Mouse (Mus musculus) fibroblast of lung, adult 2 months (primary cell): ENCODE data around the gene Vamp1.

Experiments
- DNase-seq: peaks from one replicate; pipeline ENCODE4 v3.0.0-alpha.2; 2011; ENCODE audit warnings: low read depth

The Vamp1 gene

GRCm38 (mm10) chr6:125213129-125213528 is 2.2 kb upstream of the Vamp1 start:
- no peak for DNase-seq

DNA sequence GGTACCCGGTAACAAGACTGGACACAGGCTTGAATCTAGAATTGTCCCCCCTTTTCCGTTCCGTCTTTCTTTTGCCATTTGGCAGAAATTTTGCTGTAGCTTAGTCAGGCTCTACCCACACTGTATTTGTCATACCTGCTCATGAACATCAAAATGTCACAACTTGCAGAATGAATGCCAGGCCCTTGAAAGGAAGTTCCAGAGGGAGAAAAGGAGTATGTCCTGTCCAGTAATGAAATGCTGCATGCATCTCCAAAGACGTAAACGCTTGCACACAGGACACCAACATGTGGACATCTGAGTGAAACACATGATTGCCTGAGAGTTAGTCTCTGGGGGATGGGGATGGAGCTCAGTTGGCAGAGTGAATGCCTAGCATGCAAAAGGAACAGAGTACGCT is 1.6 kb upstream of the Vamp1 start:
- no peak for DNase-seq

DNA sequence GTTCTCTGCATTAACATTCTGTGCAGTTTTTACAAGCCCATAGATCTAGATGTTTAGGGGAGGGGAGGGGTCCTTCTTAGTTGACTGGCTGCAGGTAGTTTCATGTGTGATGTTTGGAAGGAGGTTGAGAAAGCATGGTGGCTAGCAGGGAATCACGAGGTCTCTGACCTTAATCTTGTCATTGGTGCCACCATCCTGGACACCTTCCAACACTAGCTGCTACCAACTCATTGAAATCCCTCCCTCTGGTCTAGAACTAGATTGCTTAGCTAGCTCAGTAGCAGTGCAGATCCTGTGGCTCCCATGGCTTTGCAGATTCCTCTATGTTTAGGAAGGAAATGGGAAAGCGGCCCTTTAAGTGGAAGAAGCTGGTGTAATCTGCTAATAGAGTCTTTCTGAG is 1.5 kb downstream of the Vamp1 start:
- DNase-seq, result no peak

GRCm38 (mm10) chr6:125217899-125218298 is 2.5 kb downstream of the Vamp1 start:
- DNase-seq, result no peak

GRCm38 (mm10) chr6:125218963-125219362 is 3.6 kb downstream of the Vamp1 start:
- DNase-seq, result peak; percentile 30

- no peak for DNase-seq
Measured at GRCm38 (mm10) chr6:125221115-125221745, 5.9 kb downstream of the Vamp1 start.

- DNase-seq, result no peak
Measured at GRCm38 (mm10) chr6:125222146-125222545, 6.8 kb downstream of the Vamp1 start.

- DNase-seq, result no peak
Measured at GRCm38 (mm10) chr6:125222577-125222976, 7.2 kb downstream of the Vamp1 start.

DNA sequence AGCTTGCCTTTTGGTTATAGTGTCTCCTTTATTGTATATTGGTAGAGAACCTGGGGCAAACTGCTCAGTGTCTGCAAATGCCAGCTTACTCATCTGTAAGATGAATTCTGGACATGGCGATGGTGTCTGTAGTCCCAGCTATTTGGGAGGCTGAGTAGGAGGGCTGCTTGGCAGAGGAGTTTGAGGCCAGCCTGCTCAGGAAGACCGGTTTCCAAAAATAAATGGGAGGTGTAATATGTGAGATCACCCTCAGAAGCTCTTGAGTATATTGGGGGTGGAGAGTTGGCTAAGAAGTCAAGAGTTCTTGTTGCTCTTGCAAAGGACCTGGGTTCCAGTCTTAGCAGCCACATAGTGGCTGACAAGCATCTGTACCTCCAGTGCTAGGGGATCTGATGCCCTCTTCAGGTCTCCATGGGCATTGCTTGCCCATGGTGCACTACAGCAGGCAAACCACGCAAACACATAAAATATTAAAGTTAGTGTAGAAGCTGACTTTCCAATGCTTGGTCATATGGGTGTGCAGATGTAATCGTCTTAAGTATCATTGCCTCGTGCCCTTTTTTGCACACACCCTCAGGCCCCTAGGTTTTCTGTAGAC is 10.3 kb downstream of the Vamp1 start:
- DNase-seq, result no peak

DNA sequence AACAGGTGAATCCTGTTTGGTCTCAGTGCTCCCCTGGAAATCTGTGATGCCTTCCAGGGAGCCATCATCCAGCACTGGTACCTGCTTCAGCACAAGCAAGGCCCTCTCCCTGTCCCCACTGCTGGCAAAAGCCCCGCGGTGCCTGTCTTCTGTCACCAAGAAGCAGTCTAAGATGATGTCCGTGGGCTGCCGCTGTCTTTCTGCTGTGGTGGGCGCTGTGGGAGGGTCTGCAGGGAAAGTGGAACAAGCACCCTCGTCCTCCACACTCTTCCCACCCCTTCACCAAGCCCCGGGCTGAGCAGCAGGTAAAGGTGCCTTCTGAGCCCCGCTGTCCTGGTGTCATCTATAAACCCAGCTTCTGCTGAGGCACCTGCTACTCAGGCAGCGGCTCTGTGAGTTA is 15.2 kb downstream of the Vamp1 start:
- no peak for DNase-seq

DNA sequence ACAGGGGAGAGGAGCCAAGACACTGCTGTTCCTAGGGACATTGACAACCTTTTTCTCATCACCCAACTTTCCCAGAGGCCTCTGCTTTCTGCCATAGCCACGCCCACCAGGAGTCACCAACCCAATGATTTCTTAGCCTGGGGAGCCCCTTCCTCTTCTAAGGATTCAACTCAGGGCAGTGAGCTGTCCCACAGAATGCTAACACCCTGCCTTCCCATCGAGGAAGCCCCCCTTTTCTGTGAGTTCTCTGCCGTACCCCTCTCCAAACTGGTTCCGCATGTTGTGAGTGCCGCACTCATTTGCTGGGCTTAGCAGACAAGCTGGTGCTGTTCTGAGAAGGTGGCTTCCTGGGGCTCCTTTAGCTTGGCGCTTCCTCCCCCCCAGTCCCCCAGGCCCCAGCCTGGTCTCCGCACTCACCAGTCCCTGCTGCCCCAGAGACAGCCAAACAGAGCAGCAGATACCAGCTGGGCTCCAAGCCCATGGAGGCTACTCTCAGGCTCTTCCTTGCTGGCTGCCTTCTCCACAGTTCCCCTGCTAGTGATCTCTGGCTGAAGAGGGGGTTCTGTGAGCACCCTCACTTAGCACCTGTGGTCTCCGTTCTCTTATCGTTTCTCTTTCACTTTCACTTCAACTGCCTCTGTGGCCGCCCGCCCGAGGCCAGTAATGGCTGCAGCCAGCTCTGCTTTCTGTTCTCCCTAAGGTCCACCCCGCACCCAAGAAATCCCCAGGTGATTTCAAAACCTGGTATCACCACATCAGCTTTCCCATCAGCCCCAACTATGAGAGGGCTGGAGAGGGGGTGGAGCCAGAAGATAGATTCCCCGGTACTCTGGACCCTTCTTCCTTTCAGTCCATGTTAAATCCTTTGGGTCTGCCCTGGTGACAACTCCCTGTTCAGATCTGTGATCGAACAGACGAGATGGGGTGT is 16.0 kb downstream of the Vamp1 start, which contains the start of gene Tapbpl:
Gene Tapbpl (minus strand): TSS at position 744 of the 928 bp plus-strand sequence.
- DNase-seq, result peak; percentile 28

GRCm38 (mm10) chr6:125232045-125232437 is 16.7 kb downstream of the Vamp1 start:
- DNase-seq, result no peak

DNA sequence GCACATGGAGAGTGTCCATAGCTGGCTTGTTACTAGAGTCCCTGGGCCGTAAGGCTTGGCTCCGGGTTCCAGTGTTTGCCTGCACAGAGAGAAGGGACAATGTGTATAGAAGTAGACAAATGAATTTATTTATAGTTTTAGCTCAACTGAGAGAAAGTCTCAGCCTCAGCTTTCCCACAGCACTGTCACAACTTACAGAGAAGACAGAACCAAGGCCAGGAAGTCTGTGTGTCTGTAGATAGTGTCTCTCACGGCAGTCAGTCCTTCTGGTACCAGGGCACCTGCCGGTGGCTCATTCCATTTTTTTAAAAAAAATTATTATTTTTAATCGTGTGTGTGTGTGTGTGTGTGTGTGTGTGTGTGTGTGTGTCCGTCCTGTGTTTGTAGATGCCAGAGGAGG is 17.2 kb downstream of the Vamp1 start:
- DNase-seq, result no peak

- DNase-seq, result no peak
Measured at GRCm38 (mm10) chr6:125233816-125234519, 18.6 kb downstream of the Vamp1 start.

DNA sequence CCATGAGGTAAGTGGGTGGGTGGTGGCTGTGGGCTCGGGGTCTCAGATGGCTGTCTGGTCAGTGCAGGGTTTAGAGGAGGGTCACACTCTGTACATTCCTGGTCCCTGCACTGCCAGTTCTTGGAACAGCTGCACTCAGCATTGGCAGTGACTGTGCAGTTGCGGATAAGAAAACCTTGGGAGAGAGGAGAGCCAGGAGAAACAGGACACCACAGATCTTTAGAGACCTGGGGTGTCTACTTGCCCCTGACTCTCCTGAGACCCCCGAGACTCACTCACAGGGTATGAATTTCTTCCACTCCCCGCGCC is 19.1 kb downstream of the Vamp1 start:
- DNase-seq, result no peak

GRCm38 (mm10) chr6:125236341-125236740 is 21.0 kb downstream of the Vamp1 start:
- DNase-seq, result no peak

GRCm38 (mm10) chr6:125236782-125237181 is 21.4 kb downstream of the Vamp1 start, which contains the start of gene Cd27:
Gene Cd27, minus strand, starts transcription at chr6:125237010.
- DNase-seq, result no peak

GRCm38 (mm10) chr6:125237421-125237820 is 22.1 kb downstream of the Vamp1 start:
- no peak for DNase-seq

- DNase-seq, result no peak
Measured at GRCm38 (mm10) chr6:125238396-125238795, 23.0 kb downstream of the Vamp1 start.

- no peak for DNase-seq
Measured at GRCm38 (mm10) chr6:125239547-125239946, 24.2 kb downstream of the Vamp1 start.

GRCm38 (mm10) chr6:125240617-125241016 is 25.3 kb downstream of the Vamp1 start:
- DNase-seq, result no peak

- no peak for DNase-seq
Measured at GRCm38 (mm10) chr6:125241566-125241965, 26.2 kb downstream of the Vamp1 start.
